In genomic region chr10:79553691-79554090, GRCm38 (mm10) we compare ENCODE assay signal across 8 mouse cellular contexts. TPM values are rescaled to one million over a fixed set of nuclear protein-coding genes. Genes with fewer than 3 reads are reported as not detected.
DNase-seq lines count a peak whose midpoint lies in the region; ATAC-seq and TF ChIP-seq lines count a peak whose summit lies in the region.

No protein-coding gene starts in this region.

- H3K27ac ChIP-seq in spleen, adult 2 months (ENCODE audit: insufficient read depth, low read length): no peak overlapping the region
- H3K27ac ChIP-seq in limb, embryonic 13.5 days: no peak overlapping the region
- no peak overlapping the region for H3K27ac ChIP-seq in stomach, postnatal 0 days (replicated peaks)

- peak overlapping the region; percentile 96 for H3K9ac ChIP-seq in limb, embryonic 13.5 days
- H3K9ac ChIP-seq in stomach, postnatal 0 days (ENCODE audit: low read length): peak overlapping the region; percentile 47; the same call in 1 of the 2 replicates

- 71% methylated on average over 10 of the region's 10 CpGs for WGBS in spleen, adult 2 months
- WGBS in limb, embryonic 13.5 days: 40% methylated on average over 10 of the region's 10 CpGs
- 24% methylated on average over 10 of the region's 10 CpGs for WGBS in stomach, postnatal 0 days

- H3K36me3 ChIP-seq in erythroblast, embryonic 14.5 days (ENCODE audit: control insufficient read depth): peaks cover 20% of the 10 kb centered on the region
- peaks cover 9% of the 10 kb centered on the region for H3K36me3 ChIP-seq in spleen, adult 2 months (ENCODE audit: control insufficient read depth, insufficient read depth, low read length)
- peaks cover 28% of the 10 kb centered on the region for H3K36me3 ChIP-seq in limb, embryonic 13.5 days
- peaks cover 7% of the 10 kb centered on the region for H3K36me3 ChIP-seq in stomach, postnatal 0 days (ENCODE audit: control insufficient read depth, insufficient read depth, low read length)

- TF ChIP-seq EP300 in stomach, postnatal 0 days (optimal IDR thresholded peaks at IDR 0.05): no peak

- H3K27me3 ChIP-seq in erythroblast, embryonic 14.5 days (ENCODE audit: control insufficient read depth): peaks cover 11% of the 10 kb centered on the region
- no peaks in the 10 kb centered on the region for H3K27me3 ChIP-seq in spleen, adult 2 months (ENCODE audit: control insufficient read depth, insufficient read depth, low read length)
- H3K27me3 ChIP-seq in limb, embryonic 13.5 days: no peaks in the 10 kb centered on the region
- no peaks in the 10 kb centered on the region for H3K27me3 ChIP-seq in stomach, postnatal 0 days (ENCODE audit: control insufficient read depth, insufficient read depth, low read length)

- no peak for TF ChIP-seq POLR2A in spleen, adult 2 months (IDR thresholded peaks at IDR 0.05; ENCODE audit: low read depth, low read length)

- H3K9me3 ChIP-seq in erythroblast, embryonic 14.5 days (ENCODE audit: control insufficient read depth, low read length): no peaks in the 10 kb centered on the region
- no peaks in the 10 kb centered on the region for H3K9me3 ChIP-seq in limb, embryonic 13.5 days
- no peaks in the 10 kb centered on the region for H3K9me3 ChIP-seq in stomach, postnatal 0 days (ENCODE audit: control insufficient read depth, low read length)

- H3K4me2 ChIP-seq in limb, embryonic 13.5 days (replicated peaks): peak overlapping the region; percentile 90
- peak overlapping the region; percentile 95 for H3K4me2 ChIP-seq in stomach, postnatal 0 days (replicated peaks; ENCODE audit: low read depth)

- no peak for ATAC-seq in erythroblast, adult 5-6 weeks (replicated peaks; ENCODE audit: low FRiP score, poor library complexity, severe bottlenecking)
- no peak for ATAC-seq in limb, embryonic 13.5 days (ENCODE audit: low FRiP score, low read depth)
- ATAC-seq in stomach, postnatal 0 days (ENCODE audit: low FRiP score, low TSS enrichment): no peak
- ATAC-seq in megakaryocyte progenitor cell, adult 5-6 weeks (replicated peaks; ENCODE audit: poor library complexity): no peak

- TF ChIP-seq CTCF in spleen, adult 2 months (IDR thresholded peaks at IDR 0.05; ENCODE audit: extremely low read depth, insufficient read depth, insufficient read length, insufficient replicate concordance): no peak
- TF ChIP-seq CTCF in stomach, postnatal 0 days (IDR thresholded peaks at IDR 0.05; ENCODE audit: low read depth): no peak

- peaks cover 27% of the 10 kb centered on the region for H3K4me1 ChIP-seq in erythroblast, embryonic 14.5 days (ENCODE audit: control insufficient read depth)
- H3K4me1 ChIP-seq in spleen, adult 2 months (ENCODE audit: control insufficient read depth, insufficient read depth, insufficient read length): peaks cover 11% of the 10 kb centered on the region; the same call in 1 of the 2 replicates
- peaks cover 25% of the 10 kb centered on the region for H3K4me1 ChIP-seq in limb, embryonic 13.5 days
- H3K4me1 ChIP-seq in stomach, postnatal 0 days (replicated peaks; ENCODE audit: control insufficient read depth, insufficient read depth): 0 out of 2 replicates have a peak, but pooled peaks cover 2% of the 10 kb centered on the region

- peak overlapping the region; percentile 73 for H3K4me3 ChIP-seq in erythroblast, embryonic 14.5 days (replicated peaks)
- H3K4me3 ChIP-seq in spleen, adult 2 months (ENCODE audit: extremely low read depth, insufficient read depth, insufficient read length): peak overlapping the region; percentile 92; the same call in 1 of the 2 replicates
- H3K4me3 ChIP-seq in limb, embryonic 13.5 days: peak overlapping the region; percentile 94
- peak overlapping the region; percentile 84 for H3K4me3 ChIP-seq in stomach, postnatal 0 days (ENCODE audit: low read depth, low read length)

- no peak for DNase-seq in spleen, adult 2 months (ENCODE audit: low read depth in 1 of 2, low spot score in 2 of 2)
- no peak for DNase-seq in spleen, adult 18-20 months
- DNase-seq in stomach, postnatal 0 days (ENCODE audit: low spot score): peak; percentile 14
- DNase-seq in layer of hippocampus, postnatal 25 days (ENCODE audit: extremely low spot score in 1 of 2, low spot score in 1 of 2): no peak

RNA-seq across cellular contexts. Expression of gene Mier2, which starts 1.3 kb away (rescaled TPM):
- polyA plus RNA-seq in erythroblast, embryonic 14.5 days (2012): 1.7 TPM in 2 replicates
- 1.5 TPM in 1 of 2 replicates, not detected in the other for total RNA-seq in erythroblast, adult 5-6 weeks (2015; ENCODE audit: low replicate concordance)
- total RNA-seq in erythroblast, adult 5-6 weeks (2017; ENCODE audit: low replicate concordance): 1.9 TPM in 1 of 2 replicates, not detected in the other
- 63.7 and 92.1 TPM in 2 replicates for polyA plus RNA-seq in spleen, adult 2 months (2012; rRNA removed)
- polyA plus RNA-seq in limb, embryonic 13.5 days (2015; fragmentation: Nextera tagmentation; extraction: Ambion mirVana): 70.1 and 74.5 TPM in 2 replicates
- polyA plus RNA-seq in stomach, postnatal 0 days (2015; fragmentation: Nextera tagmentation; extraction: Ambion mirVana): 24.0 and 25.4 TPM in 2 replicates
- total RNA-seq in megakaryocyte progenitor cell, adult 5-6 weeks (2015): 7.4 and 9.1 TPM in 2 replicates
- 9.6 and 13.4 TPM in 2 replicates for total RNA-seq in megakaryocyte progenitor cell, adult 5-6 weeks (2017)
- 10 to 100 TPM; 53.2 to 56.4 TPM for total RNA-seq in layer of hippocampus, postnatal 25 days (2021)

RNA-seq across cellular contexts. Expression of gene Plpp2, which starts 20.1 kb away (rescaled TPM):
- polyA plus RNA-seq in erythroblast, embryonic 14.5 days (2012): 0.05 and 0.10 TPM in 2 replicates
- total RNA-seq in erythroblast, adult 5-6 weeks (2015; ENCODE audit: low replicate concordance): 2.1 and 7.1 TPM in 2 replicates
- total RNA-seq in erythroblast, adult 5-6 weeks (2017; ENCODE audit: low replicate concordance): 0.43 TPM in 1 of 2 replicates, not detected in the other
- polyA plus RNA-seq in spleen, adult 2 months (2012; rRNA removed): 6.7 and 8.9 TPM in 2 replicates
- polyA plus RNA-seq in limb, embryonic 13.5 days (2015; fragmentation: Nextera tagmentation; extraction: Ambion mirVana): 22.6 and 23.2 TPM in 2 replicates
- polyA plus RNA-seq in stomach, postnatal 0 days (2015; fragmentation: Nextera tagmentation; extraction: Ambion mirVana): 81.8 and 92.1 TPM in 2 replicates
- 8.2 and 11.6 TPM in 2 replicates for total RNA-seq in megakaryocyte progenitor cell, adult 5-6 weeks (2015)
- total RNA-seq in megakaryocyte progenitor cell, adult 5-6 weeks (2017): 2.7 and 5.3 TPM in 2 replicates
- 1 to 10 TPM; 5.3 to 6.9 TPM for total RNA-seq in layer of hippocampus, postnatal 25 days (2021)

RNA-seq across cellular contexts. Expression of gene Theg, which starts 33.4 kb away (rescaled TPM):
- polyA plus RNA-seq in erythroblast, embryonic 14.5 days (2012): not detected in 2 replicates
- total RNA-seq in erythroblast, adult 5-6 weeks (2015; ENCODE audit: low replicate concordance): not detected in 2 replicates
- not detected in 2 replicates for total RNA-seq in erythroblast, adult 5-6 weeks (2017; ENCODE audit: low replicate concordance)
- 0.18 and 0.72 TPM in 2 replicates for polyA plus RNA-seq in spleen, adult 2 months (2012; rRNA removed)
- polyA plus RNA-seq in limb, embryonic 13.5 days (2015; fragmentation: Nextera tagmentation; extraction: Ambion mirVana): not detected in 2 replicates
- not detected in 2 replicates for polyA plus RNA-seq in stomach, postnatal 0 days (2015; fragmentation: Nextera tagmentation; extraction: Ambion mirVana)
- not detected in 2 replicates for total RNA-seq in megakaryocyte progenitor cell, adult 5-6 weeks (2015)
- total RNA-seq in megakaryocyte progenitor cell, adult 5-6 weeks (2017): not detected in 2 replicates
- total RNA-seq in layer of hippocampus, postnatal 25 days (2021): under 1 TPM in 1 of 2 experiments, not detected in 1; 0.44 TPM
